Mouse (Mus musculus) liver, adult 2 months (tissue): ENCODE data around the gene Lbx2. TPM values are rescaled to one million over a fixed set of nuclear protein-coding genes. Genes with fewer than 3 reads are reported as not detected.

Experiments used
- DNase-seq: peaks from one replicate; pipeline ENCODE4 v3.0.0-alpha.2; 2011; ENCODE audit warnings: low read depth, low spot score; ENCODE audit errors: extremely low read depth
- H3K27ac ChIP-seq: fragments of 200-500 bp; replicated peaks from 2 replicates; pipeline ENCODE4 v1.5.1; 2012; ENCODE audit warnings: low read depth, mild to moderate bottlenecking, control low read depth, inconsistent platforms, low read length; ENCODE audit not compliant: insufficient read depth
- H3K27me3 ChIP-seq: fragments of 200-500 bp; 2 replicates; pipeline ENCODE4 v1.6.1; 2012; ENCODE audit warnings: mild to moderate bottlenecking, moderate library complexity, low read length, inconsistent platforms; ENCODE audit not compliant: control insufficient read depth, insufficient read depth
- H3K36me3 ChIP-seq: fragments of 200-500 bp; 2 replicates; pipeline ENCODE4 v1.6.1; 2012; ENCODE audit warnings: low read length, inconsistent platforms; ENCODE audit not compliant: control insufficient read depth, insufficient read depth
- H3K4me1 ChIP-seq: fragments of 200-500 bp; 2 replicates; pipeline ENCODE4 v1.6.1; 2011; ENCODE audit warnings: low read length; ENCODE audit not compliant: control insufficient read depth, insufficient read depth
- H3K4me3 ChIP-seq: fragments of 200-500 bp; 2 replicates; pipeline ENCODE4 v1.5.1; 2011; ENCODE audit warnings: low read depth, mild to moderate bottlenecking, control low read depth, low read length, moderate library complexity; ENCODE audit not compliant: insufficient read depth
- H3K79me2 ChIP-seq: fragments of 200-500 bp; 2 replicates; pipeline ENCODE4 v1.6.1; 2012; ENCODE audit warnings: inconsistent platforms, mild to moderate bottlenecking, low read length, moderate library complexity; ENCODE audit not compliant: control insufficient read depth, insufficient read depth
- H3K9ac ChIP-seq: fragments of 200-500 bp; 2 replicates; pipeline ENCODE4 v1.6.1; 2012; ENCODE audit warnings: low read depth, mild to moderate bottlenecking, control low read depth, inconsistent platforms, low read length
- CTCF ChIP-seq: fragments of 200-500 bp; IDR thresholded peaks from 2 replicates; pipeline ENCODE4 v1.5.1; 2011; ENCODE audit warnings: low read depth, low read length, control low read depth
- POLR2A ChIP-seq: fragments of 200-500 bp; IDR thresholded peaks from 2 replicates; pipeline ENCODE4 v1.6.1; 2011; ENCODE audit warnings: low read length, control low read depth; ENCODE audit not compliant: insufficient read depth; ENCODE audit errors: extremely low read depth
- WGBS: fragments of 180-500 bp; shearing (Covaris S2); methylation state at CpG from one replicate; pipeline ENCODE4 v1.1.7; 2018; 5-methylcytosine and 5-hydroxymethylcytosine counted together
- polyA plus RNA-seq: library from polyadenylated mRNA; depleted of rRNA; stranded (reverse); fragments of >200 nt; gene quantifications from 2 replicates; pipeline ENCODE4 v1.2.3, GENCODE M21; 2012; rRNA removed
- total RNA-seq: library from RNA; depleted of rRNA; stranded (reverse); fragments of >200 nt; gene quantifications from 2 replicates; pipeline ENCODE4 v1.2.3, GENCODE M21; 2014; rRNA removed

The Lbx2 gene
- total RNA-seq: 0.65 and 0.81 TPM in 2 replicates
- polyA plus RNA-seq: 0.34 and 1.1 TPM in 2 replicates

DNA sequence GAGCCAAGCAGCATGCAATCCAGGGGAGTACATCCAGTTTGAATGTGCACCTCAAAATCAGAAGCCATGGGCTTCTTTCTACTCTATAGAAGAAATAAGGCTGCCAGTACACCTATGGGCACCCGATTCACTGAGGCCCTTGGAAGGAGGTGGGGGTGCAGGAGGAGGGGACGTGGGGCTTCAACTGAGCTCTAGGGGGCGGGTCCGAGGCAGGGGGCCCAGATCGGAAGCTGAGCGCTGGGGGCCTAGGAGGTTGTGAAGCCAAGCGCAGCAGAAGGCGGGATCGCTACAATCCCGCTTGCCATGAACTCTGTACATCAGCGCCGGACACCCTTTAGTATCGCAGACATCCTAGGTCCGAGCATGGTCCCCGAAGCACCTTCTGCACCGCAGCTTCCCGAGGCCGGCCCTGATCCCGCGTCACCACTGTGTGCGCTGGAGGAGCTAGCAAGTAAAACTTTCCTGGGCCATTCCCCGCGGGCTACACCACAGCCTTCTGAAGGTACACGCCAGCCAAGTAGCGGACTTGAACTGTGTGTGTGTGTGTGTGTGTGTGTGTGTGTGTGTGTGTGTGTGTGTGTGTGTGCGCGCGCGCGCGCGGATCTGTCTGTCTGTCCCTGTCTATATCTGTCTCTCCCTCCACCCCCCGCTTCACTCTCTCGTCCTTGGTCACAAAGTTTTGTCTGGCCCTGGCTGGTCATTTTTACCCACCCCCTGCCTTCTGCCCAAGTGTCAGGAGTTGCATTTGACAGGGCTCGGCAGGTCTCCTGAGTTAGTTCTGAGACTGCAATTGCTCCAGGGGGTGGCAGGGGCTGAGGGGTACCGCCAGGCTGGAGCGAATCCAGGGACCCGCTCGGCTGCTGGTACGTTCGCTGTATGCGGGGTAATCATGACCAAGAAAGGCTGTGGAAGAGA, at the start of gene Lbx2:
Lbx2 (plus strand) TSS at position 247 of the 915 bp plus-strand sequence.
- WGBS: 11% methylated on average over 42 of the region's 42 CpGs
- H3K27ac ChIP-seq: peak within 1 kb of the TSS; percentile 40
- H3K27me3 ChIP-seq: peaks cover 5% of the 10 kb centered on the region
- no peaks in the 10 kb centered on the region for H3K4me1 ChIP-seq
- TF ChIP-seq POLR2A (no peak), CTCF (no peak)
- H3K79me2 ChIP-seq: no peaks in the 10 kb centered on the region
- peak within 1 kb of the TSS; percentile 62 for H3K9ac ChIP-seq
- peaks cover 2% of the 10 kb centered on the region; the same call in 1 of the 2 replicates for H3K36me3 ChIP-seq
- H3K4me3 ChIP-seq: peak within 1 kb of the TSS; percentile 66
- DNase-seq: no peak

DNA sequence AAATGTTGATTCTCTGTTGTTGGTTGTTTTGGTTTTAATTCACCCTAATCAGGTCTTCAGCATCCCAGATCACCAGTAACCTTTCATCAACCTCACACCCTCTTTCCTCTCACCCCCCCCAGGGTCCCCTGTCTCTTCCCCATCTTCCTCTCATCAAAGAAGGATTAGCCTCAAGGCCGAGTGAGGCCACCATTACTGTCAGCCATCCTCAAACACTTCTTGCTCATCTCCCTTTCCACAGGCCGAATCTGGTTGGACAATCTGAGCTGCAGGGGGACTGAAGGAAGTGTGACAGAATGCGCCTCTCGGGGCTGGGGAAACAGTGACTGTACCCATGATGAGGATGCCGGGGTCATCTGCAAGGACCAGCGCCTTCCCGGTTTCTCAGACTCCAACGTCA, 49.0 kb upstream of the Lbx2 start:
- peaks cover 5% of the 10 kb centered on the region; the same call in 1 of the 2 replicates for H3K4me1 ChIP-seq
- 92% methylated on average over 8 of the region's 8 CpGs for WGBS
- H3K4me3 ChIP-seq: no peak overlapping the region
- H3K36me3 ChIP-seq: no peaks in the 10 kb centered on the region
- no peak for DNase-seq
- no peak for TF ChIP-seq POLR2A
- TF ChIP-seq CTCF: no peak
- H3K27ac ChIP-seq: no peak overlapping the region
- H3K9ac ChIP-seq: no peak overlapping the region
- no peaks in the 10 kb centered on the region for H3K27me3 ChIP-seq
- H3K79me2 ChIP-seq: no peaks in the 10 kb centered on the region

DNA sequence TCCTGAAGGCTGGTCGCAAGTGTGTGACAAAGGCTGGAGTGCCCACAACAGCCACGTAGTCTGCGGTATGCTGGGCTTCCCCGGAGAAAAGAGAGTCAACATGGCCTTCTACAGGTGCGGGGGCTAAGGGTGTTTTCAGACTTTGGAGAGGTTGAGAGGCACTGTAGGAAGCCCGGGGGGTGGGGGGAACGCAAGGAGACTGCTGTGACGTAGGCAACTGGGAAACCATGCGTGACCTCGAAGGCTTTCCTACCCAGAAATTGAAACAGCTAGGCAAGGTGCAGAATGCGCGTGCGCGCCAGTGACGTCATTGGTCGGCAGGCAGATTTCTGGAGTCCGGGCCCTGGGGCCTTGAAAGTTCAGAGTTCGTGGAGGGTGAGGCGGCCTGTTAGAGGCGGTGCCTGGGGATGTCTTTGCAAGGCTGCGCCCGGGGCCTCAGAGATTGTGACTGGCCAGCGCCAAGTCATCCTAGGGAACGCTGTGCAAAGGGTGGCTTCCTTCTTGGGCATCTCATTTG, 47.6 kb upstream of the Lbx2 start:
- H3K27ac ChIP-seq: no peak overlapping the region
- WGBS: 9% methylated on average over 24 of the region's 24 CpGs

DNA sequence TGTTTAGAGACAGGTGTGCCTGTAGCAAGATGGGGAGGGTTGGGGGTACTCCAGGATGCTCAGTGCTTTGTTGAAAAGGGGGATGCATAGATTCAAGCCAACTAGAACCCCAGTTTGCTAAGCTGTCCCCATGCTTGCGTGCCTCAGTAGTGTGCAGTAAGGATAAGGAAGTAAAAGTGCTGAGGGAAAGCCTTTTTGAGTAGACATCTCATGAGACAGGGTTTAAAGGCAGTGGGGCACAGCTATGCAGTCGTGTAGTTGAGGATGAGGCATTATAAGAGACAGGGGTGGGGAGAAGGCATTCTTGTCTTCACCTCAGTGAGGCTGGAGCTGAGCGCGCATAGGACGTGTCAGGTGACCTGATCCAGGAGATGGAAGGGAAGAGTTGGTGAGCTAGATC, 45.6 kb upstream of the Lbx2 start:
- Histone ChIP-seq H3K79me2 (no peaks in the 10 kb centered on the region), H3K36me3 (no peaks in the 10 kb centered on the region), H3K4me3 (no peak overlapping the region), H3K27ac (no peak overlapping the region), H3K9ac (no peak overlapping the region), H3K27me3 (no peaks in the 10 kb centered on the region), H3K4me1 (peaks cover 5% of the 10 kb centered on the region; the same call in 1 of the 2 replicates)
- no peak for DNase-seq
- TF ChIP-seq CTCF: no peak
- no peak for TF ChIP-seq POLR2A
- WGBS: 83% methylated on average over 5 of the region's 5 CpGs

More for the DNA sequence above, 47.6 kb upstream of the Lbx2 start:
- H3K36me3 ChIP-seq: no peaks in the 10 kb centered on the region
- H3K27me3 ChIP-seq: no peaks in the 10 kb centered on the region
- peak; percentile 78 for DNase-seq
- H3K9ac ChIP-seq: peak overlapping the region; percentile 17; the same call in 1 of the 2 replicates
- no peak for TF ChIP-seq POLR2A
- H3K4me3 ChIP-seq: peak overlapping the region; percentile 2
- H3K4me1 ChIP-seq: peaks cover 5% of the 10 kb centered on the region; the same call in 1 of the 2 replicates
- no peaks in the 10 kb centered on the region for H3K79me2 ChIP-seq

DNA sequence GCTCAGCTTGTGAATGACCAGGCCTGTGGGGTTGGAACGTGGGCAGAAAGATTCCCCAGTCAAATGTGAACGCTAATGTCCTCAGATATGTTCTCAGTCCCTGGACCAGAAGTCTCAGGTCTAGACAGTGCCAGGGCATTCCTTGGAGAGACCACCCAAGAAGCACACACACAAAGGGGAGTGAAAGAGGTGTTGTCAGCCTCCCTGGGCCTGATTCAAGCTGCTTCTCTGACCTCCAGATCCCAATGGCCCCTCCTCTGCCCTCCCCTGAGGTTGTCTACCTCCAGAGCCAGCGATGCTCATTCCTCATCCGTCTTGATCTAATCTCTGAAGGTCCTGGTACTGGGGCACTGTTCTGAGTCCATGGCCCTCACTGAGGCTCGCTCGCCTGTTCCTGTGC, 42.6 kb upstream of the Lbx2 start:
- DNase-seq: no peak
- Histone ChIP-seq H3K27me3 (no peaks in the 10 kb centered on the region), H3K9ac (no peak overlapping the region), H3K4me1 (peaks cover 2% of the 10 kb centered on the region; the same call in 1 of the 2 replicates), H3K36me3 (no peaks in the 10 kb centered on the region), H3K79me2 (no peaks in the 10 kb centered on the region), H3K27ac (no peak overlapping the region), H3K4me3 (no peak overlapping the region)
- WGBS: 90% methylated on average over 6 of the region's 6 CpGs
- no peak for TF ChIP-seq CTCF
- TF ChIP-seq POLR2A: no peak
